ENCODE assay signal across 7 mouse cellular contexts in the genomic region with DNA sequence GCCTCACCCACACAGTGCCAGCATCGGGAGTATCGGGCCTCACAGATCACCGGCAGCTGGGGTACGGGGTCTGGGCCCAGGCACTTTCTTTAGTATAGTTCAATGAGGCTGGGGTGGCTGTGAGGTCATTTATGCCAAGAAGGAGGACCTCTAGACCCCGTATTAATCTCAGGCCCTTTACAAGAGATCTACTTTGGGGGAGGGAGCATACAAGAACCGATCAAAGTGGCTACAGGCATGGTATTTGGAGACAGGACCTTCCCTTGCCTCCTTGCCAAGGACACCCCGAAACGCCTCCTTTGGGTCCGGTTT. TPM values are rescaled to one million over a fixed set of nuclear protein-coding genes. Genes with fewer than 3 reads are reported as not detected.
A peak's percentile ranks its signal among the peaks of the same experiment; 100 is the strongest.
DNase-seq lines count a peak whose midpoint lies in the region; ATAC-seq and TF ChIP-seq lines count a peak whose summit lies in the region.

No protein-coding gene starts in this region.

- H3K27me3 ChIP-seq in neural tube, embryonic 11.5 days (ENCODE audit: control insufficient read depth, insufficient read depth, low read length): no peaks in the 10 kb centered on the region
- H3K27me3 ChIP-seq in forebrain, embryonic 12.5 days: no peaks in the 10 kb centered on the region
- no peaks in the 10 kb centered on the region for H3K27me3 ChIP-seq in limb, embryonic 11.5 days (ENCODE audit: control insufficient read depth, insufficient read depth, low read length)

- peaks cover 14% of the 10 kb centered on the region for H3K4me1 ChIP-seq in neural tube, embryonic 11.5 days (ENCODE audit: control insufficient read depth, insufficient read depth, low read length)
- H3K4me1 ChIP-seq in forebrain, embryonic 12.5 days: peaks cover 41% of the 10 kb centered on the region
- H3K4me1 ChIP-seq in limb, embryonic 11.5 days (ENCODE audit: control insufficient read depth, insufficient read depth, low read length): peaks cover 19% of the 10 kb centered on the region
- H3K4me1 ChIP-seq in olfactory bulb, adult 2 months (ENCODE audit: control insufficient read depth, insufficient read depth, low read length): peaks cover 22% of the 10 kb centered on the region

- H3K36me3 ChIP-seq in neural tube, embryonic 11.5 days (ENCODE audit: control insufficient read depth, insufficient read depth, low read length): no peaks in the 10 kb centered on the region
- no peaks in the 10 kb centered on the region for H3K36me3 ChIP-seq in forebrain, embryonic 12.5 days (replicated peaks)
- no peaks in the 10 kb centered on the region for H3K36me3 ChIP-seq in limb, embryonic 11.5 days (ENCODE audit: control insufficient read depth, insufficient read depth, low read length)

- no peak; the same call in 1 of the 2 replicates for TF ChIP-seq POLR2A in olfactory bulb, adult 2 months (IDR thresholded peaks at IDR 0.05; ENCODE audit: insufficient read depth, low read depth, low read length)

- ATAC-seq in neural tube, embryonic 11.5 days (ENCODE audit: insufficient read depth, low FRiP score, low TSS enrichment): no peak
- no peak for ATAC-seq in forebrain, embryonic 12.5 days (ENCODE audit: low FRiP score)
- ATAC-seq in limb, embryonic 11.5 days (ENCODE audit: insufficient number of reproducible peaks, low FRiP score, low TSS enrichment, low read depth): no peak

- under 1% methylated on average over 9 of the region's 9 CpGs for WGBS in neural tube, embryonic 11.5 days
- WGBS in forebrain, embryonic 12.5 days: 0% methylated on average over 9 of the region's 9 CpGs
- WGBS in limb, embryonic 11.5 days: 0% methylated on average over 9 of the region's 9 CpGs
- WGBS in olfactory bulb, adult 2 months: under 1% methylated on average over 9 of the region's 9 CpGs

- peak overlapping the region; percentile 100 for H3K27ac ChIP-seq in neural tube, embryonic 11.5 days (ENCODE audit: low read depth, low read length)
- H3K27ac ChIP-seq in forebrain, embryonic 12.5 days: peak overlapping the region; percentile 100
- H3K27ac ChIP-seq in limb, embryonic 11.5 days (replicated peaks; ENCODE audit: low read depth, low read length): peak overlapping the region; percentile 100
- H3K27ac ChIP-seq in olfactory bulb, adult 2 months (ENCODE audit: insufficient read depth, low read depth, low read length): peak overlapping the region; percentile 100

- no peak for DNase-seq in neural tube, embryonic 11.5 days (ENCODE audit: low spot score)
- DNase-seq in neural tube, embryonic 10.5 days (ENCODE audit: extremely low spot score, low spot score): no peak
- DNase-seq in limb, embryonic 11.5 days (ENCODE audit: low spot score): no peak
- no peak for DNase-seq in retina, postnatal 1 day
- DNase-seq in adrenal gland, adult 2 months: no peak

- TF ChIP-seq CTCF in olfactory bulb, adult 2 months (IDR thresholded peaks at IDR 0.05; ENCODE audit: insufficient read depth, low read depth, low read length): no peak

- peak overlapping the region; percentile 78 for H3K4me2 ChIP-seq in neural tube, embryonic 11.5 days (ENCODE audit: low read depth)
- peak overlapping the region; percentile 92 for H3K4me2 ChIP-seq in forebrain, embryonic 12.5 days
- peak overlapping the region; percentile 71 for H3K4me2 ChIP-seq in limb, embryonic 11.5 days (ENCODE audit: low read depth, severe bottlenecking)

- H3K9me3 ChIP-seq in neural tube, embryonic 11.5 days (ENCODE audit: control insufficient read depth, low read length): no peaks in the 10 kb centered on the region
- no peaks in the 10 kb centered on the region for H3K9me3 ChIP-seq in forebrain, embryonic 12.5 days
- no peaks in the 10 kb centered on the region for H3K9me3 ChIP-seq in limb, embryonic 11.5 days (ENCODE audit: control insufficient read depth, low read length)

- H3K4me3 ChIP-seq in neural tube, embryonic 11.5 days (ENCODE audit: low read depth, low read length): peak overlapping the region; percentile 98
- H3K4me3 ChIP-seq in forebrain, embryonic 12.5 days (replicated peaks): peak overlapping the region; percentile 96
- peak overlapping the region; percentile 93 for H3K4me3 ChIP-seq in limb, embryonic 11.5 days (ENCODE audit: low read depth, low read length)
- peak overlapping the region; percentile 96 for H3K4me3 ChIP-seq in olfactory bulb, adult 2 months (ENCODE audit: insufficient read depth, low read depth, low read length)

- peak overlapping the region; percentile 100 for H3K9ac ChIP-seq in neural tube, embryonic 11.5 days (ENCODE audit: low read length)
- H3K9ac ChIP-seq in forebrain, embryonic 12.5 days: peak overlapping the region; percentile 98
- H3K9ac ChIP-seq in limb, embryonic 11.5 days (ENCODE audit: low read length): peak overlapping the region; percentile 99

RNA-seq across cellular contexts. Expression of a gene that starts 4.5 kb away (rescaled TPM):
- 32.5 and 34.7 TPM in 2 replicates for polyA plus RNA-seq in neural tube, embryonic 11.5 days (2014; fragmentation: Nextera tagmentation; extraction: Ambion mirVana)
- polyA plus RNA-seq in forebrain, embryonic 12.5 days (2016; fragmentation: Nextera tagmentation; extraction: Ambion mirVana): 56.8 and 64.6 TPM in 2 replicates
- polyA plus RNA-seq in limb, embryonic 11.5 days (2014; fragmentation: Nextera tagmentation; extraction: Ambion mirVana): 42.2 and 43.3 TPM in 2 replicates
- not detected in 2 replicates for polyA plus RNA-seq in olfactory bulb, adult 2 months (2012; ENCODE audit: insufficient read depth, insufficient read length, low replicate concordance, missing spikeins)
- 10 to 100 TPM; 58.6 to 72.1 TPM for total RNA-seq in adrenal gland, adult 2 months (2021)
- polyA plus RNA-seq in adrenal gland, adult 2 months (2012; rRNA removed): 91.5 and 110 TPM in 2 replicates
